Mouse (Mus musculus): ENCODE measurements at regions not wholly inside any gene's neighbourhood (a gene's known extent, or its start where the extent isn't known, plus 50 kb on each side); places are given as distances from the start of the nearest gene placed in this dataset.

GRCm38 (mm10) chr4:54387460-54387859 lies 557.4 kb upstream of the Zfp462 start:
- no peak for ATAC-seq (replicated peaks in 1 of 2; ENCODE audit: insufficient read depth in 1 of 2, low FRiP score in 2 of 2, low TSS enrichment in 1 of 2, low read depth in 1 of 2, poor library complexity in 2 of 2, severe bottlenecking in 2 of 2)

DNA sequence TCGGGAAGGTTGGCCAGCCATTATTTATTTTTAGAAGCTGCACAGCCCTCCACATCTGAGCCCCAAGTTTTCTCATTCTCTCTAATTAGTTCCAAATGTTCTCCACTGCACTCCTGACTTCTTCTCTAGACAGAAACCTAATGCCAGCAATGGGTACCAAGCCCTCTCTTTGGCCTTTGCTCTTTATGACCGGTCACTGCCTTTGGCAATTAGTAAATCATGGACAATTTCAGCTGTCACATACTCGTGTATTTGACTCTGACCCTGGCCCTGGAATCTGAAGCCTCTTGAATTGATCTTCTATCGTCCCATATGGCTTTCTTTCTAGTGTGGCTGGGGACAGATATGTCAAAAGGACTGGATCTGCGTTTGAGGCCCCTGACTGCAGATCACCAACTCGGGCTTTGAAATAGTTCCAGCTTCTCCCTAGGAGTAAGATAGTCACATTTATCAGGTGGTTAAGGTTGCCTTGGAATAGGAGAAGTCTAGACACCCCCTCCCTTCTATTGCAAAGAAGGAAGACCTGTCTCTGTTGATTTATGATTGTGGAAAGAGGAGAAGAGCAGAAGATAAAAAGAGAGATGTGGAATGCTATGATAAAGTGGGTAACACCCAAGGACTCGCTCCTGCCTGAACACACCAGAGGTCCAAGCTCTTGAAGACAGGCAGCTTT lies 553.2 kb upstream of the Zfp462 start:
- ATAC-seq (replicated peaks in 1 of 2; ENCODE audit: insufficient read depth in 1 of 2, low FRiP score in 2 of 2, low TSS enrichment in 1 of 2, low read depth in 1 of 2, poor library complexity in 2 of 2, severe bottlenecking in 2 of 2), result no peak

- ATAC-seq (replicated peaks in 1 of 2; ENCODE audit: insufficient read depth in 1 of 2, low FRiP score in 2 of 2, low TSS enrichment in 1 of 2, low read depth in 1 of 2, poor library complexity in 2 of 2, severe bottlenecking in 2 of 2), result no peak
Observed at GRCm38 (mm10) chr4:54406151-54406550, 538.7 kb upstream of the Zfp462 start.

- ATAC-seq (replicated peaks in 1 of 2; ENCODE audit: insufficient read depth in 1 of 2, low FRiP score in 2 of 2, low TSS enrichment in 1 of 2, low read depth in 1 of 2, poor library complexity in 2 of 2, severe bottlenecking in 2 of 2), result no peak
Observed at GRCm38 (mm10) chr4:54407930-54408329, 536.9 kb upstream of the Zfp462 start.

DNA sequence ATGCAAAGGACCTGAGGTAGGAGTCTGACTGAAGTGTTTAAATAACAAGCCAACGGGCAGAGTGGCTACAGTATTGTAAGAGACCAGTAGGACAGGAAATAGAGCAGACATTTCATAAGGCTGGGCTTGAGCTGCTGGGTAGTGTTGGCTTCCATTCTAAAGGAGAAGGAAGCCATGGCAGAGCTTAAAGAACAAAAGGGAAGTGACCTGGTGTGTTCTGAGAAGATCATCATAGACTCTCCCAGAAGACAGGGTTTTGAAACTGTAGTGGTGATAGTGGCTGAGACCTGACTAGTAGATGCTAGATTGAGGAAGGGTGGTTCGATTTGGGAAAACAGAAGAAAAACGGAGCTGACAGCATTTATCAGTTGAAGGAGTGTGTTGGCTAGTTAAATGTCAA lies 514.1 kb upstream of the Zfp462 start:
- ATAC-seq (replicated peaks in 1 of 2; ENCODE audit: insufficient read depth in 1 of 2, low FRiP score in 2 of 2, low TSS enrichment in 1 of 2, low read depth in 1 of 2, poor library complexity in 2 of 2, severe bottlenecking in 2 of 2), result no peak

- ATAC-seq (replicated peaks in 1 of 2; ENCODE audit: insufficient read depth in 1 of 2, low FRiP score in 2 of 2, low TSS enrichment in 1 of 2, low read depth in 1 of 2, poor library complexity in 2 of 2, severe bottlenecking in 2 of 2), result no peak
Observed at GRCm38 (mm10) chr4:54460596-54460995, 484.3 kb upstream of the Zfp462 start.

DNA sequence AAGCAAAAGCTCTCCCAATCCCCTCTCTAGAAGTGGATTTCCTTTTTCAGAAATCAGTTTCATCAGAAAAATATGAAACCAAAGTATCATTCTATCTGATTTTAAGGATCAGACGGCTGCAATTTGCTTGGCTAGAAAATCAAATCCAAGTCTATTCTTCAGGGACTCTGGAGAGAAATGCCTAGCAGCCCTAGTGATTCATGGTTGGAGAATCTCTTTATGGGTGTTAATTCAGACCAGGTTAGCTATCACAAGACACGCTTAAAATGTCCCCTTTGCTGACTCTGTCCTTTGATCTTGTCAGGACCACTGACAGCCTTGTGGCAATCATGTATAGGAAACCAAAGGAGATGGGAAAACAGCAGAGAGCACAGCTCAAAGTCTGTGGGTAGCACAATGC lies 475.7 kb upstream of the Zfp462 start:
- ATAC-seq (replicated peaks in 1 of 2; ENCODE audit: insufficient read depth in 1 of 2, low FRiP score in 2 of 2, low TSS enrichment in 1 of 2, low read depth in 1 of 2, poor library complexity in 2 of 2, severe bottlenecking in 2 of 2), result no peak

DNA sequence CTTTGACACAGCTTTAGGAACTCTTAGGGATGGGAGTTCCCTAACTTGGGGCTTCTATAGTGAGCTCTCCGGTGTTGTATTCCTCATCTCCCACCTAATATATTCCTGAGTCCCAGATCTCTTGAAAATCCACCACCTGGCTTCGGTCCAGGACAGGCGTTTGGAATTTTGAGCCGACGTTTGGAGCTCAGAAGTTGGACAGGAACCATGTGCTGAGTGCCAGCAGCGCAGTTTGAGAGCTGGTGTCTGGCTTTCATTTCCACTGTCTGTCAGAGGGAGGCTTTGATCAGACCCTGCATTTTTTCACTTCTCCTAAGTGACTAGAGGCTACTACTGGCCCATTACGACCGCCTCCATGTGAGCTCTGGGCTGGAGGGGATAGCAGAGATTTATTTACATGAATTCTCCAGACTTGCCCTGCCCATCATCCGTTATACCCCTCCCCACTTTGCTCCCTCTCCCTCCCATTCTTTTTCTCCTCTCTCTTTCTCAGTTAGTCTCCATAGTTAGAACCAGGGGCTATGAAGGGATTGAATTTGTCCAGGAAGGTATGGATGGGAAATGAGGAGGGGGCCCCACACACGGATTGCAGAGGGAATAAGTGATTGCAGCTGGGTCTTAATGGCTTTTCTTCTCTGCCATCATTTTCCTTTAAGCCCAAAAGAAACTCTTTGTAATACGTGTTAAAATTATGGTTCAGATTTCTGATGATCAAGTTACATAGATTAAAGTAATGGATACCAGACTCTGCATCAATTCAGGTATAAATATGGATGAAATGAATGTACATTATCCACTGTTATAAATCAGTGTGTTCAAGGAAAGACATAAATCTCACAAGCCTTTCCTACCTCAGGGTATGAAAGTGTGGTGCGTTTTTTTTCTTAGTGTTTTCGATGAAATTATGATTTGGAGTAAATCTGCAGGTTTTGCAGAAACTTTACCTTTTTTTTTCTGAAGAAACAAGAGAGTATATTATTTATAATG lies 474.5 kb upstream of the Zfp462 start:
- no peak for ATAC-seq (replicated peaks in 1 of 2; ENCODE audit: insufficient read depth in 1 of 2, low FRiP score in 2 of 2, low TSS enrichment in 1 of 2, low read depth in 1 of 2, poor library complexity in 2 of 2, severe bottlenecking in 2 of 2)

- ATAC-seq (replicated peaks in 1 of 2; ENCODE audit: insufficient read depth in 1 of 2, low FRiP score in 2 of 2, low TSS enrichment in 1 of 2, low read depth in 1 of 2, poor library complexity in 2 of 2, severe bottlenecking in 2 of 2), result peak; percentile 93 to 98
Observed at GRCm38 (mm10) chr4:54471009-54471408, 473.8 kb upstream of the Zfp462 start.

- ATAC-seq (replicated peaks in 1 of 2; ENCODE audit: insufficient read depth in 1 of 2, low FRiP score in 2 of 2, low TSS enrichment in 1 of 2, low read depth in 1 of 2, poor library complexity in 2 of 2, severe bottlenecking in 2 of 2), result no peak; a peak in 1 of 4 replicates
Observed at GRCm38 (mm10) chr4:54481766-54482165, 463.1 kb upstream of the Zfp462 start.

- no peak for ATAC-seq (replicated peaks in 1 of 2; ENCODE audit: insufficient read depth in 1 of 2, low FRiP score in 2 of 2, low TSS enrichment in 1 of 2, low read depth in 1 of 2, poor library complexity in 2 of 2, severe bottlenecking in 2 of 2)
Observed at GRCm38 (mm10) chr4:54493074-54493473, 451.8 kb upstream of the Zfp462 start.

DNA sequence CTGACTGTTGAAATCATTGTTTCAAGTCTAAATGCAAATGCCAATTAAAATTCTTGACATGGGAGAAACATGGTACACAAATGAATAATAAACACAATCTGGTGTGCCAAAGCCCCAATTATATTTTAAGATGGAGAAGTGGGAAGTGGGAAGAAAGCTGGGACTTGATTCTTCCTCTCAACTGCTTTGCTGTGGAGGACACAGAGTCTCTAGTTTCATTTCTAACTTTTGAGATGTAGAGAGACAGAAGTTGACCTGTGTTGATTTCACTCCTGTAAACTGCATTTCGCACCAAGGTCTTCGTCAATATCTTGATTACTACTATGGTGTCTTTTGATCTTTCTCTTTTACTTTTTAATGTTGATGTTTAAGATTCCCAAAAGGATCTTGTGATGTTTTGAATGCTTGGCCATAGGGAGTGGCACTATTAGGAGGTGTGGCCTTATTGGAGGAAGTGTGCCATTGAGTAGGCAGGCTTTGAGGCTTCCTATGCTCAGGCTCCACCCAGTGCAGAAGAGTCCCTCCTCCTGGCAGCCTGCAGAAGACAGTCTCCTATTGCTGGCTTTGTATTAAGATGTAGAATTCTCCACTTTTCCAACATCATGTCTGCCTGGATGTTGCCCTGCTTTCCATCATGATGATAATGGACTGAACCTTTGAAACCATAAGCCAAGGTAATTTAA lies 447.4 kb upstream of the Zfp462 start:
- ATAC-seq (replicated peaks in 1 of 2; ENCODE audit: insufficient read depth in 1 of 2, low FRiP score in 2 of 2, low TSS enrichment in 1 of 2, low read depth in 1 of 2, poor library complexity in 2 of 2, severe bottlenecking in 2 of 2), result no peak

DNA sequence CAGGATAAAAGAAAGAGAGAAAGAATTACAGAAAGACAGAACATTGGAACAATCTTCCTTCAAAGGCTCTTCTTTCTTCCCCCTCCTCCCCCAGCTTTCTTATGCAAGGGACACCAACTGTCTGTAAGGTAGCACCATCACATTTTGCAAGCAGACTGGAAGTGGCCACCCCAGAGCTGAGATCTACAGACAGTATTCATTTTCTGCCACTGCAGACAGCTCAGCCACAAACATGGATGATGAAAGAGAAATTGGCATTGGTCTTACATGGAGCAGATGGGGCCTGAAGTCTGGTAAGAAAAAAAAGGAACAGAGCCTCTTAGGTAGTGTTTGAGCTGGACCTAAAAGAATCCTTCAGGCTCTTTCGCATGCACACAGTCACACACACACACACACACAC lies 428.9 kb upstream of the Zfp462 start:
- ATAC-seq (replicated peaks in 1 of 2; ENCODE audit: insufficient read depth in 1 of 2, low FRiP score in 2 of 2, low TSS enrichment in 1 of 2, low read depth in 1 of 2, poor library complexity in 2 of 2, severe bottlenecking in 2 of 2), result peak; percentile 42 to 49; a peak in 2 of 4 replicates

- ATAC-seq (replicated peaks in 1 of 2; ENCODE audit: insufficient read depth in 1 of 2, low FRiP score in 2 of 2, low TSS enrichment in 1 of 2, low read depth in 1 of 2, poor library complexity in 2 of 2, severe bottlenecking in 2 of 2), result peak; percentile 33 to 54
Observed at GRCm38 (mm10) chr4:54523283-54523682, 421.6 kb upstream of the Zfp462 start.

DNA sequence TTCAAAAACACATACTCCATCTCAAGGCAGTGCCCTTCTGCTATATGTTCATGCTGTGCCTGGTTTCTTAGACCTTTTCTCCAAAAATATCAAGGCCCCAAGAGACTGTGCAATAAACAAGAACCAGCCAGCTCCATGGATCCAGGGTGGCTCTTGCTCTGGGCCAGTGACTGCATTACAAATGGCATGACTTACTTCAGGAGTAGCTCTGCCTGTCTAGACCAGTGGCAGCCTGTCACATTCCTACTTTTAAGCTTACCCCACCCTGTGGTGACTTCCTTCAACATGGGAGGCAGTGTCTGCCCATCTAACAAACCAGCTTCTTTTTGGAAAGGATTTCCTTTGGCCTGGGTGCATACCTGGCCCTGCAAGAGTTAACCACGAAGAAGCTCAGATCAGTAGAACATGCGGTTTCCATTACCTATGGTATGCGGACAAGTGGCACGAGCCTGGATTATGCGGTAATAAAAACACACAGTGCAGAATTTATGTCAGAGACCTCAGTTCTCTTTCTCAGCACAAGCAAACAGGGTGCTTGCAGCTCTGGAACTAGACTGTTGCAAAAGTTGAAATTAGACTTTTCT lies 418.8 kb upstream of the Zfp462 start:
- ATAC-seq (replicated peaks in 1 of 2; ENCODE audit: insufficient read depth in 1 of 2, low FRiP score in 2 of 2, low TSS enrichment in 1 of 2, low read depth in 1 of 2, poor library complexity in 2 of 2, severe bottlenecking in 2 of 2), result no peak

DNA sequence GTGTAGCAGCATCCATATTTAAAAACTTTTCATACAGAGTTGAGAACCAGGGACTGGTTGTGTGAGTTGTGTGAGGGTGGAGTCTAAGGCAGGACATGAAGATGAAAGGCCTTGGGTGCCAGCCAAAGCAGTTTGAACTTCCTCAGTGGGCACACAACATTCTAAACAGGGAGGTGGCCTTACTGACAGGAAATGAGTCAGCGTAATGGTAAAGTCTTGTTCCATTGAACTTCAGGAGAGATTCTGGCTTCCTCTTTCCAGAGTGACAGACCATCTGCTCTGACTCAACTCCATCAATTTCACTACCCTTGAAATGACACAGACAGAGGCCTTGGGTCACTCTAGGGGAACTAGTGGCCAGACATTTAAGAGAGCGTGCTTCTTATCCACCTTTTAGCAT lies 417.2 kb upstream of the Zfp462 start:
- ATAC-seq (replicated peaks in 1 of 2; ENCODE audit: insufficient read depth in 1 of 2, low FRiP score in 2 of 2, low TSS enrichment in 1 of 2, low read depth in 1 of 2, poor library complexity in 2 of 2, severe bottlenecking in 2 of 2), result peak; percentile 92 to 94

DNA sequence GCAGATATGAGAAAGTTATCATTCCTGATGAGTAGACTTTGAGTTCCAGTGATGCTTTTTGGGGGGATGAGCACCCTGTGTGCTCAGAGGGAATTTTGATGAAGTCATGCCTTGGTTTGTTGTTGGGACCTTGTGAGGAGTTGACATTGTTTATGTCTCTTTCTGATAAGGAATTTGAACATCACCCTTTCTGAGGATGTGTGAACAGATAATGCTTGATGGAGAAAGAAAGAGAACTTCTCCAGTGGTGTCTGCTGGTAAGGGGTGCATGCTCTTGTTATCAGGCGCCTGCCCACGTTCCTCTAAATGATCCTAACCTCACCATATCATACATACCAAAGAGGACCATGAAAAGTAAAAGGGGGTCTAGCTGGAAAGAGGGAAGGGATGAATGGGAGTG lies 413.1 kb upstream of the Zfp462 start:
- ATAC-seq (replicated peaks in 1 of 2; ENCODE audit: insufficient read depth in 1 of 2, low FRiP score in 2 of 2, low TSS enrichment in 1 of 2, low read depth in 1 of 2, poor library complexity in 2 of 2, severe bottlenecking in 2 of 2), result no peak

GRCm38 (mm10) chr4:54533846-54534245 lies 411.0 kb upstream of the Zfp462 start:
- ATAC-seq (replicated peaks in 1 of 2; ENCODE audit: insufficient read depth in 1 of 2, low FRiP score in 2 of 2, low TSS enrichment in 1 of 2, low read depth in 1 of 2, poor library complexity in 2 of 2, severe bottlenecking in 2 of 2), result no peak
